Mouse (Mus musculus): ENCODE data around the gene Pdlim1. TPM values are rescaled to one million over a fixed set of nuclear protein-coding genes. Genes with fewer than 3 reads are reported as not detected.
A peak's percentile ranks its signal among the peaks of the same experiment; 100 is the strongest.

The Pdlim1 gene
- total RNA-seq, 2 experiments from 2014 or later = 22.7 to 25.0 TPM

DNA sequence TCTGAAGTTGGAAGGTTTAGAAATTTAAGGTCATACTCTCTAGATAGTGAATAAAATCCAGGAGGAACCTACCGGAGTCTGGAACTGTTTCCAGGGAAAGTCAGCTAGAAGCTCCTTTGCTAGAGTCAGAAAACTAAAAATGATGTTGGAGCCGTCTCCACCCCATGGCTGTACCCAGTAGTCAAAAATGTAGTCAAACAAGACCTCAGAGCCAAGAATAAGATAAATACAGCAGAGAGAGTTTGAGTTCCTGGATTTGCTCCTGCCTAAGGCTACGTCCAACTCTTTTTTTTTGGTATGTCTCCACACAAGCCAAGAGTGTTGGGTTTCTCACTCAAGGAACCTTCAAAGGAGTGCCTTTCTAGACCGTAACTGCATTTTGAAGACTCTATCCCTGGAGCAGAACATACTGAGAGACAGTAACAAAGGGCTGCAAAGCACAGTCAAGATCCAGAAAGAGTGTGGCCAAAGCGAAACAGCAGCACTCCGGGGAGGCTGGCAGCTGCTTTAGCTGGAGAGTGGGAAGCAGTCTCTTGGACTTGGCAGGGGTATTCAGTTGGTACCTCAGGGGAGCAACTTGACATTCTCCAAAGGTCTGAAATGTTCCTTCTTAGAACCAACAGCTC lies 18.6 kb upstream of the Pdlim1 start:
- peak in 1 of 2 experiments; percentile 50 for DNase-seq (ENCODE audit: low spot score in 2 of 2)

GRCm38 (mm10) chr19:40288415-40288814 lies 16.8 kb upstream of the Pdlim1 start:
- DNase-seq (ENCODE audit: low spot score in 2 of 2) = no peak

DNA sequence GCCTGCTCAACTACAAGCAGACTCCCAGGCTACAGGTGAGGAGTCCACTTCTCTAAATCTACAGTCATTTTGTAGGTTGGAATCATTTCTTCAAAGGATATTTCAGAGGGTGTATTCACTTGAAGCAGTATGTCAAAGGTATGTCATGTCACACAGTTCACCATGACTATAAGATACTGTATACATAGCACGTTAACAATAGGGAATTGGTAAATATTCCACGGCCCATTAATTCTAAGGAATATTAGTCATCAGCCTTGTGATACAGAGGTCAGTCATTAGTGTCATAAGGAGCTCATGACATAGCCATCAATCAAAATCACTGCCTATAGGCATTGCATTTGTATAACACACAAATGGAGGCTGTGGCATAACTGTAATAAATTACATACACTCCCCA lies 13.1 kb upstream of the Pdlim1 start:
- DNase-seq (ENCODE audit: low spot score in 2 of 2) = no peak

- DNase-seq (ENCODE audit: low spot score in 2 of 2) = no peak
Measured at GRCm38 (mm10) chr19:40283415-40283814, 11.8 kb upstream of the Pdlim1 start.

- DNase-seq (ENCODE audit: low spot score in 2 of 2) = no peak
Measured at GRCm38 (mm10) chr19:40278372-40279023, 6.9 kb upstream of the Pdlim1 start.

- DNase-seq (ENCODE audit: low spot score in 2 of 2) = no peak
Measured at GRCm38 (mm10) chr19:40277494-40277893, 5.9 kb upstream of the Pdlim1 start.

DNA sequence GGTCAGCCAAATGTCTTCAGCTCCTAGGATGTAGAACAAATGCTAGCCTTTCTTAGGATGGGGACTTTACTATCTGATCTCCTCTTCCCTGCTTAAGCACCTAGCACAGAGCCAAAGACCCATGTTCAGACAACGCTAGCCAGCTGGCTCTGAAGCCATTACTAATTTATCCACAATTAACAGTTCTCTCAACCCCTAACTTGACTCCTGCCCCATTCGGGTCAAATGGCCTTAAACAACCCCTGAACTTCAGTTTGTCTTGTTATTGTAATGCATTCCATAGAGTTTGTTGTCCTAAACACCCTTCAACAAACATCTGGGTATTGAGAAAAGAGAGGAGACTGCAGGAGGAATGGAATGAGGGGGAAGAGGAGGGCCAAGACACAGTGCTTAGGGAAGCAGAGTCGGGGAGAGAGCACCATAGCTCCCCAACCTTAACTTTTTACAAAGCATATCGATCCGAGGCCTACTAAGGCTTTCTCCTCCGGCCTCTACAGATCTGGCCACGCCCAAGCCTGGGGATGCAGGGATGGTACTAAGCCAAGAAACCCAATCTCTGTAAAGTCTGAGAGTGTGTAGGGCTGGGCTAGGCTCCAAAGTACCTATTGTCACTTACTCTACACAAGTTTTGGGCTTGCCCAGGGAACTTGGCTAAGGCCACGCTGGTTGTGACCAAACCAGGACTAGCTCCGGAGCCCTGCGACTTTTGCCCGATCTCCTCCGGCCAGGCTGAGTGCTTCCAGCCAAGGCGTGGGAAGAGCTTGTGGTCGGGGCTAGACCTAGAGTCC lies 4.0 kb upstream of the Pdlim1 start:
- DNase-seq (ENCODE audit: low spot score in 2 of 2) = no peak

- no peak for DNase-seq (ENCODE audit: low spot score in 2 of 2)
Measured at GRCm38 (mm10) chr19:40272674-40273073, 1.0 kb upstream of the Pdlim1 start.

- peak in 1 of 2 experiments; percentile 9 for DNase-seq (ENCODE audit: low spot score in 2 of 2)
Measured at GRCm38 (mm10) chr19:40270351-40271307, 1.0 kb downstream of the Pdlim1 start.

DNA sequence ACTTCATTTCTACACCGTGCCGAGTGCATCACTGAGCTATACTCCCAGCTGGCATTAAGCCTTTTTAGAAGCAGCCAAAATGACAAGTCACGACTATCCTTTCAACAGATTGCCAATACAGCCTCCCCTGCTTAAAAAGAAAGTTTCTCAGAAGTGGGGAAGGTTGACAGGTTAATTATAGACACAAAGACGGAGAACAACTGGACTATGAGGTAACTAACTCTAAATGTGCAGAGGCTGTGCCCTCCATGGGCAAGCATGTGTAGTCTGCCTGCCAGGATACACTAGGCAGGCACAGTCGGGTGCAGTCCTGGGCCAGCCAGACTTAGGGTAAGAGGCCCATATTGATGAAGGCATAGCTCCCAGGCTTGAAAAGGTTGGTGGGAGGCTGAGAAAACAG lies 2.1 kb downstream of the Pdlim1 start:
- DNase-seq (ENCODE audit: low spot score in 2 of 2) = no peak

DNA sequence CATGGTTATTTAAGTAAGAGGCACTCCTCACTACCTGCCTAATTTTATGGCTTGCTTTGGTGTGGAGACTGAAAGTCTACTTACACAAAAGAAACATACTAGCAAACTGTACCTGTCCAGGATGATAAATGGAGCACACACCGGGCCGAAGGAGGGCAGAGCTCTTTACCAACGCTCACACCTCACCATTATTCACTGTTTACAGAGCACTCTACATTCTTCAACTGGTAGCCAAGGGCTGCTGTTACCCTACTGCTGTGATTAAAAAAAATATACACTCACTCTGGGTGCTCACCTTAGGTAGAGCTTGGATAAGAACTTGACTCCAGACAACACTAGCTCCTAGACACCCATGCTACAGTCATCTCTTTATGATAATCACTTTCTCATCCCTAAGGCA lies 3.1 kb downstream of the Pdlim1 start:
- DNase-seq (ENCODE audit: low spot score in 2 of 2) = no peak

GRCm38 (mm10) chr19:40267380-40267779 lies 4.3 kb downstream of the Pdlim1 start:
- no peak for DNase-seq (ENCODE audit: low spot score in 2 of 2)

DNA sequence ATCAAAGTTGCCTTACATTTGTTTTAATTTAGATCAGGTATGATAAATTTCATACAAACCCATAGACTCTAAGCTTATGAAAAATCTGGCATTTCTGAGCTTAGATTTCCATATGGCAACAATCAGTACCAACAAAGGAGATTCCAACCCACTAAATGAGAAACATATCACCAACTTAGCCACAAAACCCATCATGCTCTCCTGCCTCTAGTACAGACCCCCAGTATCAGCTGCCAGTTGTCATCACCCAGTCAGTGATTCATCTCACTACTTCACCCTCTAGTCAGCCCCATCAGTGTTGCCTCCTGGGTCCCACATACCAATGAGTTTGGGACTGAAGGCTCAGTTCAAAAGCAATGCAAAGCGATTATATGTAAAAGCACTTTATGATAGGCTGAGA lies 12.2 kb downstream of the Pdlim1 start:
- no peak for DNase-seq (ENCODE audit: low spot score in 2 of 2)

DNA sequence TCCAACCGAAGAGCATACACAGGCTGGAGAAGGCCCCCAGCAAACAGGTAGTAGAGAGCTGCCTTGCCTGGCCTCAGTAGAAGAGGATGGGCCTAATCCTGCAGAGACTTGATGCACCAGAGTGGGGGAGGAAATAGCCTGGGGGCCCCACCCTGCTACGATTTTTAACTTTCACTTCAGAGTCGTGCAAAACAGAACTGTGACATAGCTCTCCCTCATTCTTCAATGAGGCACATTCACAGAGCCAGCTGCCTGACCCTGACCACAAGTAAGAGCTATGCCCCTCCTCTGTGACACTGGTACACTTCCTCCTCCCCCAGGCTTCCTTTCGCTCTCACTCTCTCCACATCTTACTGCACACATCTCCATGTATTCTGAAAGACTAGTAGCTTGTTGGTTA lies 14.2 kb downstream of the Pdlim1 start:
- DNase-seq (ENCODE audit: low spot score in 2 of 2) = no peak

GRCm38 (mm10) chr19:40256376-40257050 lies 15.1 kb downstream of the Pdlim1 start:
- no peak for DNase-seq (ENCODE audit: low spot score in 2 of 2)

DNA sequence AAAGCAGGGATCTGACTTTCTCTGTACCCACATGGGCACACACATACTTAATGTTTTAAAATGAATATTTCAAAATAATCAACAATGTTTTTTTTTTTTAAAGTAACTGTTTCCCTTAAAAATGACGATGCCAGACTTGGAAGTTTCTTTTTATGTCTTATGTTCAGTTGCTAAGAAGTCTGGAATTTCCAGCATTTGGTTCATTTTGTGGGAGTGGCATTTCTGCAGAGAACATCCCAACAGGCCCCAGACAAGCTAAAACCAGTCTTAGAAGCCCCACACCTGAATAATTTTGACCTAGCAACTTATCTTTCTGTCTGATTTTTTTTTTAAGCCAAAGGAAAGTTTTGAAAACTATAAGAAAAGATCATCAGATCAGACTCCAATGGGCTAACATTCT lies 16.1 kb downstream of the Pdlim1 start:
- no peak for DNase-seq (ENCODE audit: low spot score in 2 of 2)

DNA sequence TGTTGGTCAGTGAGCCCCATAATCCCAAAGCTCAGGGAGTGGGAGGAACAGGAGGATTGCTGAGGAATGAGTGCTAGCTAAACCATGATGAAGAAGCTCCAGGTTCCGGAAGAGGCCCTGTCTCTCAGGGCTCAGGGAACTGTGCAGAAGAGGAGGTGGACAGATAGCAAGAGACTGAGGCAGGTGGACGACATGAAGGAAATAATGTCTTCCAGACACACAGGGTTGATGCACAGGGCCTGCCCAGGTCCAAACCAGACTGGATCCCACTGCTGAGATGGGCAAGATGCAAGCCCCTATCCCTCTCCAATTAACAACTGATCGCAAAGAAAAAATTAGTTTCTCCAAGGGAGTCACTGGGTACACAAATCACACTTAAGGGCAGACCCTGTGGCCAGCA lies 16.9 kb downstream of the Pdlim1 start:
- no peak for DNase-seq (ENCODE audit: low spot score in 2 of 2)

DNA sequence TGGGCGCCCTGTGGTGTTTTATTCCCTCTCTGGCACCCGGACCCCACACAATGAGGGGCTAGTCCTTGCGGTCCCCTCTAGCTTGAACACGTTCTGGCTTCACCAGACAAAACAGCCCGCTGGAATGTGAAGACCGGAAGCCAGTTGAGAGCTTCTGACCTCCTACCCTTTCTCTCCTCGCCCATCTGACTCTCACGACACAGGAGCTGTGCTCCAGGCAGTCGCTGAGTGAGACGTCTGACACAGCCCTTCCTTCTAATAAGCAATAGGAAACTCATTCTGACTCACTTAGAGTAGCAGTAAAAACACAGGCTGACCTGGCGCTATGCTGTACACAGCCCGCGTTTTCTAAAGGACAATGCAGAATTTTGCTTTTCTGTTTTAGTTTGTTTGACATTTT lies 17.9 kb downstream of the Pdlim1 start:
- DNase-seq (ENCODE audit: low spot score in 2 of 2) = no peak

GRCm38 (mm10) chr19:40251115-40251514 lies 20.5 kb downstream of the Pdlim1 start:
- DNase-seq (ENCODE audit: low spot score in 2 of 2) = no peak

DNA sequence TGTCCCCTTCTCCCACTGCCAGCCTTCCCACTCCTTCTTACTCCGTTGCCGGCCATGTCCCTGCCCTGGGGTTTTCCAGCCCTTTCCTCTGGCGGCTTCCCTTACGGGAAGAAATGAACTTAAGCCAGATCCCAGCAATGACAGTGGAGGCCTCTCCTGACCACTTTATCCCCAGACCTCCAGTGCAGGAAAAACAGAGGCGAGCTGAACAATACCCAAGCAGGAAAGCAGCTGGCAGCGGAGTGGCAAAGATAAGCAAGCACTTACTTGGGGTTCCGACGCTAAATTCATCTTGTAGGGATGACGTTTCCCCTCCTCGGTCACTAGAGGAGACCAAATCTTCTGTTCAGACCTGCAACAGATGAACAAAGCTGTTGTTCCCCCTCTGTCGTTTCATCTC lies 22.3 kb downstream of the Pdlim1 start:
- no peak for DNase-seq (ENCODE audit: low spot score in 2 of 2)

DNA sequence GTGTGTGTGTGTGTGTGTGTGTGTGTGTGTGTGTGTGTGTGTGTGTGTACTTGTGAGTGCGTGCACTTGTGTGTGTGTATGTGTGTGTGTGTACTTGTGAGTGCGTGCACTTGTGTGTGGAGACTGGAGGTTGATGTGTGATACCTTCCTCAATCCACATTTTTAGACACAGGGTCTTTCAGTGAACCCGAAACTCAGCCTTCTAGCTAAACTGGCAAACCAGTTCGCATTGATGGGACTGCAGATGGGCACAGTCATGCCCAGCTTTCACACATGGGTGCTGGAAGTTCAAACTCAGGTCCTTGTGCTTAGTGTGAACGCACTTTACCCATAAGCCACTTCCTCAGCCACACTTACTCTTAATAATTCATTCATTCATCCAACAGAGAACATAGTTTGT lies 23.2 kb downstream of the Pdlim1 start:
- no peak for DNase-seq (ENCODE audit: low spot score in 2 of 2)
